Mouse (Mus musculus) NIH3T3 (cell line): ENCODE measurements around the gene Pink1.

ENCODE experiments used
- DNase-seq: peaks from one replicate; pipeline ENCODE4 v3.0.0-alpha.2; 2012; ENCODE audit warnings: low read depth

The Pink1 gene

DNA sequence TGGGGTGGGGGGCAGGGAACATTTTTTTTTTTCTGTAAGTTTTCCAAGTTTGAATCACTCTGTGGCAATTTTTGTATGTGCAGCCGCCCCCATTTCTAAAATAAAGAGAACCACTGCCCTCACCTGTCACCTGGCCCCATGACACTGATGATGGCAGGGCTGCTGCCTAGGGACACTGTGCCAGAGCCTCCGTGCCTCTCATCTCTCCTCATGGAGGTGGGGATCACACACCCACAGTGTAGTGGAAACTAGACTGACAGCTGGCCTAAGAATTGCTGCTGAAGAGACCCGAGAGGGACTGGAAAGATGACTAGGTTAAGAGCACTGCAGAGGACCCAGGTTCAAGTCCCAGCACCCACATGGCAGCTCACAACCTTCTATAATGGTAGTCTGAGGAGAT lies 14.0 kb downstream of the Pink1 start:
- DNase-seq: no peak

DNA sequence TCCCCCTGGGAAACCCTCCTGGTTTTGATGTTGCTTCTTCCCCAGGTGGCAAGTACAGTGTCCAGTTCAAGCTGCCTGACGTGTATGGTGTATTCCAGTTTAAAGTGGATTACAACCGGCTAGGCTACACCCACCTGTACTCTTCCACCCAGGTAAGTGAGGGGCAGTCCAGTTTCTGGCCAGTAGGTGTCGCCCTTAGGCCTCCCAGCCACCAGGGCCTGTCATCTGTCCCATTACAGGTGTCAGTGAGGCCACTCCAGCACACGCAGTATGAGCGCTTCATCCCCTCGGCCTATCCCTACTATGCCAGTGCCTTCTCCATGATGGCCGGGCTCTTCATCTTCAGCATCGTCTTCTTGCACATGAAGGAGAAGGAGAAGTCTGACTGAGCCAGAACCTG lies 14.5 kb downstream of the Pink1 start:
- DNase-seq: peak; percentile 40

DNA sequence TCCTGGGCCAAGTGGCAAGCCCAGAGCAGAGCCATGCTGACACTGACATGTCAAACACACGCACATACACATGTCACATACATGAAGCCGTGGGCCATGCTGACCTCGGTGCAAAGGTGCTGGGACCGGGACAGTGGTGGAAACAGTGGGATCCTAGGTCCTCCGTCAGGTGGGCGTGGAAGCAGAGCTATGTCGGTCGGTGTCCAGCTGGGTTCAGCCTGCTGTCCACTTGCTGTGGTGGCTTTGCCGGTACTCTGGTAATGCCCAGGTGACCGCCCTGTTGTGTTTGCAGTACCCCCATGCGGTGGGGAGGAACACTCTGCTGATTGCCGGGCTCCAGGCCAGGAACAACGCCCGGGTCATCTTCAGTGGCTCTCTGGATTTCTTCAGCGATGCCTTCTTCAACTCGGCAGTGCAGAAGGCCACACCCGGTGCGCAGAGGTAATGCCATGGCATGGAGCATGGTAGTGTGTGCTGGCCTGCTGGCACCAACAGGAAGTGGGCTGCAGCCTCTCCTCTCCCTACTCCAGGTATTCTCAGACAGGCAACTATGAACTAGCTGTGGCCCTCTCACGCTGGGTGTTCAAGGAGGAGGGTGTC lies 15.7 kb downstream of the Pink1 start:
- DNase-seq: no peak

DNA sequence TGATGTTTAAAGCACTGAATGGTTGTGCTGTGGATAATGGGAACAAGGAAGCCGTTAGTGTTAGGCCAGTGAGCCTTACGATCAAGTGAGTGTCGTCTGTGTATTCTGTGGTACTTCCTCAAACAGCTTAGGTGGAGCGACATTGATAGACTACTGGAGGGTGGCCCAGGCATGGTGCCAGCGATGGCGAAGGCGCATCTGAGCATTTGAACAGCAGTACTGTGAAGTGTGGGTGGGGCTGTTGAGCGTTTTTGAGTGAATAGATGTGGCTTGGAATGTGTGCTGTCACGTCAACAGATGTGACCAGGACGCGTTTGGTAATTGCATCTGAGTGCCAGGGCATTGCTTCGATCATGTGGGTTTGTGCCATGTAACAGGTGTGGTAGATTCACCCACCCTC lies 18.4 kb downstream of the Pink1 start:
- DNase-seq: no peak

DNA sequence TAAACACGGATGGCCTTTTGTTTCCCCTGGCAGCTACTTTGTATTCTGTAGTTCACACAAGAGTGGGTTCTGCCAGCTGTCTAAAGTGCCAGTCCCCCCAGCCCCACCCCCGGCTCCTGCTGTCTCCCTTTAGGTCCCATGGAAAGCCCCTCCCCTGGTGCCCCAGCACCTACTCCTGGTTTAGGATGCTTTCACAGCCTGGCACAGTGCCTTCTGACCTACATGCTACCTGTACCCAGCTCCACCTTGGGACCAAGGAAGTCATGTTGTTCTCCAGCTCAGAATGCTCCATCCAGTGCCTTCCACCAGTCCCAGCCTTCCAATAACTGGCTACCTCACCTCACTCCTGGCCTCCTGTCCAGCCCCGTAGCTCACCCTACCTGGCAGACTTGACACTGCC lies 19.1 kb downstream of the Pink1 start:
- no peak for DNase-seq

DNA sequence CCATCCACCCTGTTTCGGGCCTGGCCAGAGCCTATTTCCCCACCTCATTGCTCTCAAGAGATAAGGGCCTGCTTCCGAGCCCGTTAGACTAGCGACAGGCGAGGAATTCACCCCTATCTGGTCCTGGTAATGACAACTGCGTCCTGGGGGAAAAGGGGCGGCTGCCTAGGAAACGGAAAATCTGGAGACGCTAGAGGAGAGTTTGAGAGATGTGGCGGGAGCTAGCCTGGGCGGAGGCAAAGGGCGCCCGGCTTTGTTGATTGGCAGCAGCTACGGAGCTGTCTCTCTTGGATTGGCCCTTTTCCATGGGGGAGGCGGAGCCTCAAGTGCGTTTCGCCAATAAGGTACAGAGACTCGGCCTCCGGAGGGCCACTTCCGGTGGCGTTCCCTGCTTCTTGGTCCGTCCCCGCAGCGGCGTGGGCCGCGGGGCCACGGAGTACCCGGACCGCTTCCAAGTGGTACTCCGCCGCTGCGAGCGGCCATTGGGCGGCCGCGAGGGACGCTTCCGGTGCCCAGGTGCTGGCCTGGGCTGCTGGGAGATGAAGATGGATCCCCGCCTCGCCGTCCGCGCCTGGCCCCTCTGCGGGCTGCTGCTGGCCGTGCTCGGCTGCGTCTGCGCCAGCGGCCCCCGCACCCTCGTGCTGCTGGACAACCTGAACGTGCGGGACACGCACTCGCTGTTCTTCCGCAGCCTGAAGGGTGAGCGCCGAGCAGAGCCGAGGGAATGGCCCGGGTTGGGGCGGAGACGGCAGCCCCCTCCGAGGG lies 21.6 kb downstream of the Pink1 start, which contains the start of gene Ddost:
Gene Ddost (plus strand): TSS at position 391 of the 765 bp plus-strand sequence.
- DNase-seq: peak; percentile 99

DNA sequence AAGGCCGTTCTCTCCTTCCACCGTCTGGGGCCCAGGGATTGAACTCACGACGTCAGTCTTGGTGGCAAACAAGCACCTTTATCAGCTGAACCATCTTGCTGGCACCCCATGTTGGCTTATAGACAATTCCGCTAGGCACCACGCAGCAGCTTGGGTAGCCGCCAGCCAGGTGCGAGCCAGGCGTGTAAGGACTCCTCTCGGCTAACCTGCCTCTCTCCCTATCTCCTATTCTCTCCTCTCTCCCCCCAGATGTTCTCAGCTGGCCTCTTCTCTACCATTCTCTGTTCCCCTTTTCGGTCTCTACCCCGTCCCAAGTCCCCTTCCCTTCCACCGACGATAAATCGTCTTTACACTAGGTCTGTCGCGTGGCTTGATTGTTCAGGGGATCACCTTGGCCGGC lies 22.4 kb downstream of the Pink1 start:
- DNase-seq: no peak

DNA sequence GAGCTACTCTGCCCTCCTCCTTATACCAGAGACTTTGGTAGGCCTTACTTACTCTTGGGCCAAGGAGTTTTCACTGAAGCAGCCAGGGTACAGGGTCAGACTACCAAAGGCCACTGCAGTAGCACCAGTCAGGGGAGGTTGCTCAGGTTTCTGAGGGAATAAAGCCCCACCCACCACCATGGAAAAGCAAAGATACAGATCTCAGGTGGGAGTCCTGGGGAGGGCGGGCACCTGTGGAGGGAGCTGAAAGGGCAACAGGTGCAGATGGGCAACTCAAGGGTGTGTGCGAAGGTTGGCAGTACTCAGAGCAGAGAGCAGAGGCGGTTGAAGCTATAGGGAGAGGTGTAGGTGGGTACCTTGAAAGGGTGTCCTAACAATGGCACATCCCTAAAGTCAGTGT lies 23.1 kb downstream of the Pink1 start:
- DNase-seq: no peak

DNA sequence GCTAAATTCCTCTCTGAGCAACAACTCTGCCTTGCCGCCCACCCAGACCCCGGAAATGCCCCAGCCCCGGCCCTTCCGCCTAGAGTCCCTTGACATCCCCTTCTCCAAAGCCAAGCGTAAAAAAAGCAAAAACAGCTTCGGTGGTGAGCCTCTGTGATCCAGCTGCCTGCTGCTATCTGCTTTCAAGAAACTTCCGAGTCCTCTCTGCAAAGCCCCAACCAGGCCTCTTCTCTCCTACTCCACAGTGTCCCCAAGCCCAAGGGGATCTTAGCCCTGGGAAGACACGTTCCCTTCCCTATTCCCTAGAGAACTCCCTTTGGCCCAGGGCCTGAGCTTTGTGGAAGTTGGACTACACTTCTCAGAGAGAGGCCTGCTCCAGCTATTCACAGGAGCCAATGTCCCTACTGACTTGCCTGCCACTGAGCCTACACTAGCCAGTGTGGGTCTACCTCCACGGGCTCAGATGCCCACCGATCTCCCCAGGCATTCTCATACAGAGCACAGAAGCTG lies 24.8 kb downstream of the Pink1 start:
- DNase-seq: no peak

DNA sequence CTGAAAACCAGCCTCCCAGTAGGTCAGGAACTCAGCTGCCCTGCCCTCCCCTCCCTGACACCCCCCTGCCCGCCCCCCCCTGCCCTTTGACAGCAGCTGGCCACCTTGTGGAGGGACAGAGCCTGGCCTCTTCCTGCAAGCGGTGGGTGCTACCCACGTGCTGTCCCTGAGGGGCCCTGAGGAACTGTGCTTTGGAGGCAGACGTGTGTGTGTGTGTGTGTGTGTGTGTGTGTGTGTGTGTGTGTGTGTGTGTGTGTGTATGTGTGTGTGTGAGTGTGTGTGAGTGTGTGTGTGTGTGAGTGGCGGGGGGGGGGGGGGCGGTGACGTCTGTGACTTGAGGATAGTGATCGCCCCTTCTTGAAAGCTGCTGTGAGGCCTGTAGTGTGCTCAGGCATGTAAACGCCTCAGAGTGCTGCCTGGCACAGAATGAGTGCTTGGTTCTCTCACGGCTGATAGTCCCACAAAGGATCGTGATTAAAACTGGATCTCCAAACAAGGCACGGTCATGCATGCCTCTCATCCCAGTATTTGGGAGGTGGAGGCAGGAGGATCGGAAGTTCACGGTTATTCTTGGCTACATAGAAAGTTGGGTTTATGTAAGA lies 32.1 kb downstream of the Pink1 start:
- no peak for DNase-seq

DNA sequence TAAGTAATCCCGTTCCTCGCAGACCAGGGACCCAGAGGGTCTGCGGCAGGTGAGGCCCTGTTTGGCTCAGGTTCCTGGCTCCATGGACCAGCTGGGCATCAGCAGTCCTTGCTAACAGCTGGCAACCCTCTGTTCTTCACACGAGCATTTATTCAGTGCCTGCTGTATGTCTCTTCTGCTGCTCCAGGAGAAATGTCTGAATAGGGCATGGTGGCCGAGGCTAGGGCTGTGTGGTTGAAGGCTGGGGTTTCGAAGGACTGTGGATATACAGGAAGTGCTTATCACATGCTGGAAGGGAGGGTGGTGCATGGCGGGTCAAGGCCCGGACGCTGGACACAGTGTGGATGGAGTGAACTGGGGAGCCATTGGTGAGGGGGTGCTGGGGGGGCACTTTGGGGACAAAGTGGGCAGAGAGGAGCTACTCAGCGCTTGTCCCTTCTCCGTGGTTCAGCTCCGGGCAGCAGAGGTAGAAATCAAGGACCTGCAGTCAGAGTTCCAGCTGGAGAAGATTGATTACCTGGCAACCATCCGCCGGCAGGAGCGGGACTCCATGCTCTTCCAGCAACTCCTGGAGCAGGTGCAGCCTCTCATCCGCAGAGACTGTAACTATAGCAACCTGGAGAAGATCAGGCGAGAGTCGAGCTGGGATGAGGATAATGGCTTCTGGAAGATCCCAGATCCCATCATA lies 32.7 kb downstream of the Pink1 start:
- no peak for DNase-seq

DNA sequence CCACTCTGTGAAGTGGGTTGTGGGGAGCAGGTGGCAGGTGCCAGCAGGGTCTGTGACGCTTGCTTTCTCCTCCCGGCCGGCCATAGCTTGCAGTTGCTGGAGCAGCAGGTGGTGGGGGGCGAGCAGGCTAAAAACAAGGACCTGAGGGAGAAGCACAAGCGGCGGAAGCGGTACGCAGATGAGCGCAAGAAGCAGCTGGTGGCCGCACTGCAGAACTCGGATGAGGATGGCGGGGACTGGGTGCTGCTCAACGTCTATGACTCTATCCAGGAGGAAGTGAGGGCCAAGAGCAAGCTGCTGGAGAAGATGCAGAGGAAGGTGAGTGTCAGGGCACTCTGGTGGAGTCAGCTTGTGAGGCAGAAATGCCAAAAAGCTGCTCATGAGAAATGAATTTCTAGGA lies 34.1 kb downstream of the Pink1 start:
- DNase-seq: no peak

DNA sequence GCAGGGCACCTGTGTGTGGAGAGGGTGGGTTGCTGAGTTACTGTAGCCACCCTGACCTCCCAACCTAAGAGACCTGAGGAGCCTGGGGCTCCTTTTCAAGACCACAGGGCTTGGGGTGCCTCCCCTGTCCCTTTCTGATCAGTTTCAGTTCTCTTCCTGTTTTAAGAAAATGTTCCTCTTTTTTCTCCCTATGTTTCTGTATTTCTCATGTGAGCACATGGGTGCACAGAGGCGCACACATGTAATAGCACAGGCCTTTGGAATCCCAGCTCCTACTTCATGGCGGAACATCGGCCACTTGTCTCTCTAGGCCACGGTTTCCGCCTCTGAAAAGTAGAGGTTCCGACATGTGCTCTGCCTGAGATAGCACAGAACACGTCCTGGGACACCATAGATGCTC lies 37.4 kb downstream of the Pink1 start:
- no peak for DNase-seq

DNA sequence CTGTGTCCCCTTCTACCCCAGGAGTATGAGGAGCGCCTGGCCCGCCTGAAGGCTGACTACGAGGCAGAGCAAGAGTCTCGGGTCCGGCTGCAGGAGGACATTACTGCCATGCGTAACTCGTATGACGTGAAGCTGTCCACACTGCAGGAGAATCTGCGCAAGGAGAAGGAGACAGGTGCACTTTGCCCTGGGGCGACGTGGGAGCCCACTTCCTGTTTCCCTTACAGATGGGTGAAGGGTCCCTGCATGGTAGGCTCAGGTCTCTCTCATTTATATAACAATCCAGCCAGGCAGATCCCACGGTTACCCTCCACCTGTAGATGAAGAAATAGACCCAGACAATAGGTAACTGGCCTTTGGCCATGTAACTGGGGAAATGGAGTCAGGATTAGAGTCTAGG lies 39.7 kb downstream of the Pink1 start:
- no peak for DNase-seq

DNA sequence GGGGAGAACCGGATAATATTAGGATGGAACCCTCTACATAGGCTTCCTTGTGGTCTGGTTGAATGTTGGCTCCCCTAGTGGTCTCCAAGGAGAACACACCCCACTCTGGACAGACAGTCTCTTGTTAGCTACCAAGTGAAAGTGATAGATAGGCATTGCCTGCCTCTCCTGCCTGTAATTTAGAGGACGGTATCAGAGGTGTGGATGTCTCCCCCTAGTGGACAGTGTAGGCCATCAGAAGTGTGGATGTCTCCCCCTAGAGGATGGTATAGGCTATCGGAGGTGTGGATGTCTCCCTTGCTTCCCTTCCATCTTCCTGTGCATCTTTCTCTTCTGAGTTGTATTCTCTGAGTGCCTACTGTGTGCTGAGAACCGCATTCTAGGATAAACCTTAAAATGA lies 43.3 kb downstream of the Pink1 start:
- peak; percentile 85 for DNase-seq

DNA sequence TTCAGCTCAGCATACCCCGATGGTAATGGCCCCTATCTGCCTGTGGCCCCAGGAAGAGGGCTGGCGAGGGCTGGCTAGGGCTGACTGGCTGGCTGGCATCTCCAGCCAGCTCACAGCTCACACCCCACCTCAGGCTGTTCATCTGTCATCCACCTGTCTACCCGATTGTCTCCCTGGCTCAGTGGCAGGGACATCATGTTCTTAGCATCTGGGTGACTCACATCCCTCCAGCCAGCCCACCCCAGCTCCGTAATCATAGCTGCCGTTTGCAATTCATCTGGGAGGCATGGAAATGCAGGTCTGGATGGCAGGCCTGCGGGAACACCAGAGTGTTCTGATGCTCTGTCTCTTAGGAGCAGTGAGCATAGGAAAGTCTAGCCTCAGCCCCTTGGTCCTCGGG lies 47.8 kb downstream of the Pink1 start:
- DNase-seq: no peak

DNA sequence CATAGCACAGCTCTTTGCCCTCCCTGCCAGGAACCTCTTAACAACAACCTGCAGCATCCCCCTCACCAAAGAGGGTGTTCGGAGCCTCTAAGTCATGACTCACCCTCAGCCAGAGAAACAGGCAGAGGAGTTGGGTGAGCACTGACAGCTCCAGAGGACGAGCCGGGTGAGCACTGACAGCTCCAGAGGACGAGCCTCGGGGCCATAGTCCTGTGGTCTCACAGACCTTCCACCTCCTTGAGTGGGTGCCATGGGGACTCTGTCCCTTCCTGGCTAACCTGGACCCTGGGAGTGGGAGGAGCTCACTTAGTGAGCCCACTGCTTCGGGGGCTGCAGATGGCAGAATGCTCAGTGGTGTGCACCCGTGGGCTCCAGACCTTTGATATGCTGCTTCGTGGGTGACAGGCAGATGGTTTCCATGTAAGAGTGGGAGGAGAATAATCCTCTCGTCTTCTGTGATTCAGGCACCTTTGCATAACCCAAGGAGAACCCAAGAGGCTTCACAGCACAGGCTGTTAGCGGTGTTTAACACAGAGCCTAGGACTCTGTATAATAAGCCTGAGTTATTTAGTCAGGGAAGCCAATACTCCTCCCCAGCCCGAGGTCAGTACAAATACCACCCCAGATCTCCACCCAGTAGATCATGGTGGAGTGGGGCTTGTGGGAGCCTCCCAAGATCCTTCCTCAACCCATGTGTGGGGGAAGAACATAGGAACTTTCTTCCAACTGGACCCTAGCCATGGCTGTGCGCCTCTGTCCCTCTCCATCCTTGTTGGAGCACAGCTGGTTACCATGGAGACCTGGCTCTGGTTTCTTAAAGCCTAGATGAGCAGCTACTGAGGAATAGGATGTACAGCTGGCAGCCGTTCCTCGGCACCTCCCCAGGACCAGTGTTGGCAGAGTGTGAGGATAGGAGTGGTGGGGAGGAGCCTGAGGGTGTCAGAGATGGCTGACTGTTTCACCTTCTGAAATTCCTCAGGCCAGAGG lies 53.8 kb downstream of the Pink1 start:
- peak; percentile 79 for DNase-seq

DNA sequence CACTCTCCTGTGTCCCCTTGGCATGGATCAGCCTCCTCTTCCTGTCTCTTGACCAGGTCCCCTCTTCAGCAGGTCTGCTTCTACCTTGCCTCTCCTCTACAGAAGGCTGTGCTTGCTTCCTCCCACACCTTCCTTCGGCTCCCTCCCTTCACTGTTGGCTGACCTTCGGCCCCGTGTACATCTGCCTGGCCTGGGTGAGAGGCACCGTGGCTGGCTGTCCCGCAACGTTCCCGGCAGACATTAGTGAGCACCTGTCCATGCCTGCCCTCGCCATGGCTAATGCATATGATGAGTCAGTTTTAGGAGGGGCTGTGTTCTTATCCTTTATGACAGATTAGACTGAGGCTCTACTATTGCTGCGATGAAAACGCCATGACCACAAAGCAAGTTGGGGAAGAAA lies 58.2 kb downstream of the Pink1 start:
- no peak for DNase-seq
